Mouse (Mus musculus): ENCODE results near the gene Traf7.

- TF ChIP-seq TAL1 (IDR thresholded peaks at IDR 0.05; ENCODE audit: low read length) (no peak), GATA1 (IDR thresholded peaks at IDR 0.05; ENCODE audit: low read length) (no peak)
Observed at GRCm38 (mm10) chr17:24548435-24548834, 20.7 kb upstream of the Traf7 start.

All from erythroblast, embryonic 14.5 days (primary cell).